Mouse (Mus musculus): ENCODE data around the gene Slc31a2.
"Not testable (repeated sequence)": the region's sequence is repeated elsewhere in the genome, so short reads cannot be mapped to it uniquely, and the experiment has no call there.

Slc31a2 gene

GRCm38 (mm10) chr4:62262276-62262675 is at the start of gene Slc31a2:
Gene Slc31a2, plus strand, starts transcription at chr4:62262562.
- no peak for DNase-seq (ENCODE audit: low read depth, low spot score)

DNA sequence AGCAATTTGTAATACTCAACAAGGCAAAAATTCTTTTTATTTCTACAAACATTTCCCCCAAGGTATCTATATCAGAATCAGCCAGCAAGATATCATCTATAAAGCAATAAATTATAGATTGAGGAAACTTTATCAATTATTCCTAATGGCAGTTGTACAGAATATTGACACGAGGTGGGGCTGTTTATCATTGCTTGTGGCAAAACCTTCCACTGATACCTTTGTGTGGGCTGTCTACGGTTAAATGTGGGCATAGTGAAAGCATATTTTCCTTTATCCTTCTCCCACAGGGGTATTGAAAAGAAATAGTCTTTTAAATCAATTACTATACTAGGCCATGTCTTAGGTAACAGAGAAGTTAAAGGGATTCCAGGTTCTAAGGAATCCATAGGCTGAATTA is 48.9 kb upstream of the Slc31a2 start:
- no peak for DNase-seq (ENCODE audit: low read depth, low spot score)

DNA sequence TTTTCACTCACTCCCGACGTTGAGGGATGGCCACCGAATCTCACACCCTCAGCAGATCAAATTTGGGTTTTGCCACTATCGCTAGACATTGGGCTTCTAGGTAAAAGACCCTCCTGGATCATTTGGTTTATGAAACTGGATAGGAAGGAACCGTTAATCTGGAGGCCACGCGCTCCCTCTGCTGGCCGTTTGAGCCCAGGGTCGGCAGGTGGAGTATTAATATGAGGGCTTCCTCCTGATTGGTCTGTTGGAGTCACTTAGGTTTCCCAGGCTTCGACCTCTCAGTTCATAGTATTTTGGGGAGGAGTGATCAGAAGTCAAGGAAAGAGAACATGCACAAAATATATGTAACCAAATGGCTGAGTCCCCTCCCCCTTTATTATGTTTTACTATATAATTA is 34.0 kb upstream of the Slc31a2 start:
- DNase-seq (ENCODE audit: low read depth, low spot score) = no peak

- DNase-seq (ENCODE audit: low read depth, low spot score) = no peak
These were observed 32.9 kb upstream of the Slc31a2 start for GRCm38 (mm10) chr4:62229448-62229847.

- DNase-seq (ENCODE audit: low read depth, low spot score) = no peak
These were observed 32.2 kb upstream of the Slc31a2 start for GRCm38 (mm10) chr4:62230153-62230552.

DNA sequence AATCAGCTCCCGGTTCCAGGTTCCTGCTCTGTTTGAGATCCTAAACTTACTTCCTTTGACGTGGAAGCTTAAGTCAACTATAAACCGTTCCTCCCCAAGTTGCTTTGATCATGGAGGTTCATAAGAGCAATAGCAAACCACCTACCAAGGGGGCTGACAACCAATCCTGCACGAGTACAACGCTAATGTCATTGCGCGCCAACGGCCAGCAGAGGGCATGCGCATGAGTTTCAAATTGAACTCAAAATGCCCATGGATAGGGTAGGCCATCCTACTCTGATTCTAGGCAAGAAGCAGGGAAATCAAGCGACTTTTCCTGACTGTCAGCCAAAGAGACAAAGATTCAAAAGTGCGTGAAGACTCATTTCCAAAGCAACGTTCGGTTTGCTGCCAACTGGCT is 31.6 kb upstream of the Slc31a2 start, which contains the start of gene Zfp37:
TSS of gene Zfp37 (minus strand) at position 279 of the 400 bp plus-strand sequence.
- DNase-seq (ENCODE audit: low read depth, low spot score) = no peak

DNA sequence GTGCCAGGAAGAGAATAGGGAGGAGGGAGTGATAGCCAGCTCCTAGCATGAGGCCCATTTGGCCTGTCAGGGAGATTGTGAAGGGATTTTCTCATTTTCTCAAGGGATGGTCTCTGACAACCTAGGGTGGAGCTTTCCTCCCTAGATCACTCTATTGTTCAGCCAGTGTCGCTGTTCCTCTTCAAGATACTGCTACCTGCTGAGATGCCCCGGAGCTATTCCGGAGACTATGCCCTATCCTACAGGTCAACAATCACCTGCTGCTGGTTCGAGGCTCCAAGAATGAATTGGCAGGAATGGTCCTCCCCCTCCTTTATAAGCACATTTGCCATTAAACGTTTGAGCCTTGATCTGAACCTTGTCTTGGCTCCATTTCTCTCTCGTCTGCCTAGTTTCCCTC is 21.8 kb upstream of the Slc31a2 start:
- DNase-seq (ENCODE audit: low read depth, low spot score) = no peak

GRCm38 (mm10) chr4:62248328-62248727 is 14.0 kb upstream of the Slc31a2 start:
- DNase-seq (ENCODE audit: low read depth, low spot score) = no peak

DNA sequence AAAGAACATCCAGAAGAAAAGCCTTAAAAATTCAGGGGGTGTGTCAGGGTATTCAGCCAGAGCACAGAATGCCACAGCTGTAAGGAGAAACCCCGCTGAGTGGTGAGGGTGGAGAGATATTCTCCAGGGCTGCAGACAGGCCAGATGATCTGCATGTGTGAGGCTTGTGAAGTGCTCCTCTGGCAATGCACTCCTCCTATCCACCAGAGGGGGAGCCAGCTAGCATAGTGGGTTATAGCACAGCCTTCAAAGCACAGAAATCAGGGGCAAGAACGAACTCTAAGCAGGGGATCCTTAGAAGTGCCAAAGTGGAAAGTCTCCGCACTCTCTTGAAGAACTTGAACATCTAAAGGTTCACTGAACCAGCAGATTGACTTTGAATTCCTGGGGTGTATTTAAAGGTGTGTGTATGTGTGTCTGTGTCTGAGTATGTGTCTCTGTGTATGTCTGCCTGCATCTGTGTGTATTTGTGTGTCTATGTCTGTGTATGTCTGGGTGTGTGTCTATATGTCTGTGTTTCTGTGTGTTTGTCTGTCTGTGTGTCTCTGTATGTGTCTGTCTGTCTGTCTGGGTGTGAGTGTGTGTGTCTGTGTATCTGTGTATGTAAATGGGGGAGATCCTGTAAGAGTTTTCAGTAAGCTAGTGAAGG is 11.3 kb upstream of the Slc31a2 start:
- no peak for DNase-seq (ENCODE audit: low read depth, low spot score)

- no peak for DNase-seq (ENCODE audit: low read depth, low spot score)
These were observed 10.6 kb upstream of the Slc31a2 start for GRCm38 (mm10) chr4:62251776-62252175.

GRCm38 (mm10) chr4:62254551-62254950 is 7.8 kb upstream of the Slc31a2 start:
- DNase-seq (ENCODE audit: low read depth, low spot score) = no peak

DNA sequence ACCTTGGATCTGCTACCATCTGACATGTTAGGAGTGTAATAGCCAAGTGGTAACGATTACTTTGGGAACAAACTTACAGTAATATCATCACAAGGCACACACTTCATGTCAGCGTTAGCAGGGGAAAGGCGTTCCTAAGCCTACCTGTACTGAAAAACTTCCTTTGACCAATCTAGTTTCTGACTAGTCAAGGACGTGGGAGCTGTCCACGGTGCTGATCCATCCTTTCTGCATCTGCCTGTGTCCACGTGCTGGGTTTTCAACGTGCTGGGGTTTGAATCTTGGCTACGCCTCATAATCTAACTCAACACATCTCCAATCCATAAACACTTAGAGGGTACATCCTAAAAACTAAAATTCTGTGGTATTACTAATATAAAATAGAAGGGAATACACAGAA is 5.4 kb upstream of the Slc31a2 start:
- DNase-seq (ENCODE audit: low read depth, low spot score) = no peak

GRCm38 (mm10) chr4:62263133-62263844 is 927 bp downstream of the Slc31a2 start:
- DNase-seq (ENCODE audit: low read depth, low spot score) = no peak

- DNase-seq (ENCODE audit: low read depth, low spot score) = no peak
These were observed 2.9 kb downstream of the Slc31a2 start for GRCm38 (mm10) chr4:62265154-62265836.

DNA sequence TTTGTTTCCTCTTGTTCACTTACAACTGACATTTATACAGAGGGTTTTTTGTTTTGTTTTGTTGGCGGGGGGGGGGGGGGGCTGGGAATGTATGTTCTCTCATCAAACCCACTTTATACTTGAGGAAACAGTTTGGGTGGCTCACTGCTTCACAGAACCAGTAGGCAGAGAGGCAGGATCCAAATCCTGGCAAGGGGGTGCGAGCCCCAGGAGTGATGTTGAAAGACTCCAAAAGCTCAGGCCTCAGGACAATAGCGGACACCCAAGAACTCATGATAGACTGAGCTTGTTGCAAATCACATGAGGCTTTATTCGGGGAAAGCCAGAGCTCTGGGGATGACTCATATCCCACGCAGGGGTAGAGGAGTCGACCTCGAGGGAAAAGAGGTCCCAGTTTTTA is 3.7 kb downstream of the Slc31a2 start:
- DNase-seq (ENCODE audit: low read depth, low spot score) = not testable (repeated sequence)

DNA sequence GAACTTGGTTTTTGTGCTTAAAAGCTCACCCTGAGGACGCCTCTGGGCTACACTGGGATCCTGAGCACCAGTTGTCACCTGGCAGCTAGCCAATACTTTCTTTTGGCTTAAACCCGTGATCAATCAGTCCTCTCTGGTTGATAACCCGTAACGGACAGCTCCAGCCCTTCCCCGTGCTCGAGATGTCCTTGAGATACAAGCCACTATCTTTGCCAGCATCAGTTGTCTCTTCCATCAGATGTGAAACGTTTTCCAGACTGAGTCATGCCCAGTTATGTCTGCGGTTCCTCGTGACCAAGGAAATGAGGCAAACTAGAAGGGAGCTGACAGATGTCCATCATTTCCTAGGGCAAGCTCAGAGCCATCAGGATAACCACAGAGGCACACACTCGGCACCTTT is 4.7 kb downstream of the Slc31a2 start:
- no peak for DNase-seq (ENCODE audit: low read depth, low spot score)

DNA sequence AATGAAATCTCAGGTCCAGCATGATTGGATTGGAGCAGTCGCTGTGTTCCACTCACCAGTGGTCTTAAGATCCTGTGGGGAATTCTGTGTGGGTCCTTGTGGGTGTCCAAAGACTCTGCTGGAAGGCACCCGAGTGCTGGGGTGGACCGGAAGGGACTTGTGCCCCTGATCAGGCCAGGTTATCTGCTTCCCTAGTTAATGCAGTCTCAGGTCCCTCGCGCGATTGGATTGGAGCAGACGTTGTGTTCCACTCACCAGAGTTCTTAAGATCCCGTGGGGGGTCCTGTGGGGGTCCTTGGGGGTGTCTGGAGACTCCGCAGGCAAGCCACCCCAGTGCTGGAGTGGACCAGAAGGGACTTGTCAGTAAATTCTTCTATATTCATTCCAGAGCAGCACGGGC is 10.3 kb downstream of the Slc31a2 start:
- no peak for DNase-seq (ENCODE audit: low read depth, low spot score)

- no peak for DNase-seq (ENCODE audit: low read depth, low spot score)
These were observed 11.6 kb downstream of the Slc31a2 start for GRCm38 (mm10) chr4:62273916-62274315.

DNA sequence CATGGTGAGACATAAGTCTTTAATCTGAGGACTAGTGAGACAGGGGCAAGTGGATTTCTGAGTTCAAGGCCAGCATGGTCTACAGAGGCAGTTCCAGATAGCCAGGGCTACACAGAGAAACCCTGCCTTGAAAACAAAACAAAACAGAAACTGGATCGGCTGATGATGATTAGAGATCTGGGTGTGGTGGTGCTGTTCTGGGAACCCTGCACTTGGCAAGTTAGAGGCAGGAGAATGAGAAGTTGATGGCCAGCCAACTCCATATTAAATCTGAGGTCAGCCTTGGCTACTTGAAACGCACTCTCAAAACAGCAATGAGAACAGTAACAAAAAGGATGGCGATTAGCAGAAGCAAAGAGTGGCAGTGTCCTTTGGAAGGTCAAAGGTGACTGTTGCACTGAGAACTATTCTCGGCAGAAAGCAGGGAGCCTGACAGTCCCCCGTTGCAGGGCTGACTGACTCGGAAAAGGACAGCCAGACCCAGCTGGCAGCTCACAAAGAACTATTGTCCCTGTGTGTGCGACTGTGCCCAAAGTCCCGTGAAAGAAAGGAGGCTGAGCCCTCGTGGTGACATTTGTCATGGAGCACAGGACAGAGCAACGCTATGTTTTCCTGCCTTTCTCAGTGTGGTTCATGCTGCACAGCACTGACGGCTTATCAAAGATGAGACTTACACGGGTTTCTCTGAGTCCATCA is 12.6 kb downstream of the Slc31a2 start:
- DNase-seq (ENCODE audit: low read depth, low spot score) = no peak

GRCm38 (mm10) chr4:62276642-62277041 is 14.3 kb downstream of the Slc31a2 start:
- no peak for DNase-seq (ENCODE audit: low read depth, low spot score)

DNA sequence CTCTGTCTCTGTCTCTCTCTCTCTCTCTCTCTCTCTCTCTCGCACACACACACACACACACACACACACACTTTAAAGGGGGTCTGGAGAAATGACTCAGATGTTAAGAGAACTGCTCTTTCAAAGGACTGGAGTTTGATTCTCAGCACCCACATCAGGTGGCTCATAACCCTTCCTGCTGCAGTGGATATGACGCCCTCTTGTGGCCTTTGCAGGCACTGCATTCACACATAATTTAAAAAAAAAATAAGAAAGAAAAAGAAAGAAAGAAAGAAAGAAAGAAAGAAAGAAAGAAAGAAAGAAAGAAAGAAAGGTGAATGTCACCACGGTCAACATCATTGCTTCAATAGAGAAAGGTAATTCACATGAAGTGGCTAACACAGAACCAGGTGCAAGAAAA is 14.9 kb downstream of the Slc31a2 start:
- no peak for DNase-seq (ENCODE audit: low read depth, low spot score)

DNA sequence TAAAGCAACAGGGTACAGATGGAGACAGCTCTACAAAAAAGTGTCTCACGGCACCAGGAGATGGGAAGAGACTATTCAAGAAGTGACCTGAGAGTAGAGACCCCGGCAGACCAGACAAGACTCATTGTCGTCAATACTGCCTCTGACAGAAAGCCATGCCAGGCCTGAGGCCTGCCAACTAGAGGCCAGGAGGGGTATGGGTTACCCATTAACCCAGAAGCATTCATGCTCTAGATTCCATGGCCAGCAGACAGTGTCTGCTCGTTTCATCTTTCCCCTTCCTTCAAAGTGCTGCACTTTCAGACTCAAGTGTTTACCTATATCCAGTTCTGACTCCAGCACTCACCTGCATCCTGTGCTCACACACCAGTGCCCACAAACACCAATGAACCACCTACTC is 15.7 kb downstream of the Slc31a2 start:
- no peak for DNase-seq (ENCODE audit: low read depth, low spot score)
